Mouse (Mus musculus) hindbrain, embryonic 14.5 days (tissue): ENCODE results near the gene Gm38394. TPM values are rescaled to one million over a fixed set of nuclear protein-coding genes. Genes with fewer than 3 reads are reported as not detected.
"Not testable (repeated sequence)": the region's sequence is repeated elsewhere in the genome, so short reads cannot be mapped to it uniquely, and the experiment has no call there.

Experiments
- ATAC-seq: fragments of 200-750 bp; cut with Nextera tagmentation; 2 replicates; pipeline ENCODE4 v1.8.0; 2017; ENCODE audit warnings: moderate number of reproducible peaks, mild to moderate bottlenecking, moderate TSS enrichment, moderate library complexity; ENCODE audit not compliant: low FRiP score
- DNase-seq: peaks from one replicate; pipeline ENCODE4 v3.0.0-alpha.2; 2015; ENCODE audit warnings: low spot score
- H3K27ac ChIP-seq: fragments of 300-500 bp; sonication (generic); 2 replicates; pipeline ENCODE4 v1.5.1; 2014; ENCODE audit warnings: mild to moderate bottlenecking, moderate library complexity
- H3K27me3 ChIP-seq: fragments of 300-500 bp; sonication (generic); 2 replicates; pipeline ENCODE4 v1.6.1; 2014; ENCODE audit warnings: mild to moderate bottlenecking, low read length, mixed read lengths; ENCODE audit not compliant: control insufficient read depth, insufficient read depth
- H3K36me3 ChIP-seq: fragments of 300-500 bp; sonication (generic); replicated peaks from 2 replicates; pipeline ENCODE4 v1.6.1; 2014; ENCODE audit not compliant: control insufficient read depth, insufficient read depth
- H3K4me1 ChIP-seq: fragments of 300-500 bp; sonication (generic); replicated peaks from 2 replicates; pipeline ENCODE4 v1.6.1; 2014; ENCODE audit warnings: antibody characterized with exemption, low read length, mixed read lengths; ENCODE audit not compliant: control insufficient read depth, insufficient read depth
- H3K4me2 ChIP-seq: fragments of 300-500 bp; sonication (generic); replicated peaks from 2 replicates; pipeline ENCODE4 v1.6.1; 2014; ENCODE audit warnings: mild to moderate bottlenecking, moderate library complexity
- H3K4me3 ChIP-seq: fragments of 300-500 bp; sonication (generic); replicated peaks from 2 replicates; pipeline ENCODE4 v1.5.1; 2014; ENCODE audit warnings: mild to moderate bottlenecking, low read length
- H3K9ac ChIP-seq: fragments of 300-500 bp; sonication (generic); 2 replicates; pipeline ENCODE4 v1.6.1; 2014
- H3K9me3 ChIP-seq: fragments of 300-500 bp; sonication (generic); 2 replicates; pipeline ENCODE4 v1.6.1; 2016; ENCODE audit warnings: low read length; ENCODE audit not compliant: control insufficient read depth
- WGBS: fragments of 180-500 bp; shearing (Covaris S2); extraction: QIAGEN DNeasy Blood & Tissue Kit; methylation state at CpG from one replicate; pipeline ENCODE4 v1.1.7; 2014; 5-methylcytosine and 5-hydroxymethylcytosine counted together
- polyA plus RNA-seq: library from polyadenylated mRNA; unstranded; fragments of >200 nt; fragmentation: Nextera tagmentation; extraction: Ambion mirVana; gene quantifications from 2 replicates; pipeline ENCODE4 v1.2.1, GENCODE M21; 2014

Gm38394 gene
- polyA plus RNA-seq, 1 experiment from 2014 or later, result 5.6 TPM

DNA sequence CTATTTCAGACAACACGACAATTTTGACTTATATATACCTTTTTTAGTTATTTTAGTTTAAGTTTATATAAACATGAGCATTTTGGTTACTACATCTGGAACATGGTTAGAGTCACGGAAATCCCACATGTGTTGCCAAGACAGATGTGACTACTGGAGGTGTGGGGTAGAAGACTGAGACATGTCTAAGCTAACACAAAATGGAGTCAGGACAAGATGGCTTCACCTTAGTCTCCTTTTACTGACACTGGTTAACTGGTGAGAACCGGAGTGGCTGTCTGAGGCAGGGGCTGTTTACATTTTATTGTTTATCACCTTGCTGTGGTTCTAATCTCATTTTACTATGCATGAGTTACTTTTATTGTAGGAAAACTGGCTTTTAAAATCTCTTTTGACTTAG lies 7.5 kb upstream of the Gm38394 start:
- DNase-seq (no peak), ATAC-seq (no peak)
- no peaks in the 10 kb centered on the region for H3K36me3 ChIP-seq
- H3K9me3 ChIP-seq, result no peaks in the 10 kb centered on the region
- no peak overlapping the region for H3K27ac ChIP-seq
- H3K27me3 ChIP-seq, result no peaks in the 10 kb centered on the region
- WGBS, result 93% methylated on average over 3 of the region's 3 CpGs
- H3K4me3 ChIP-seq, result no peak overlapping the region
- H3K4me2 ChIP-seq, result no peak overlapping the region
- H3K4me1 ChIP-seq, result no peaks in the 10 kb centered on the region
- no peak overlapping the region for H3K9ac ChIP-seq

DNA sequence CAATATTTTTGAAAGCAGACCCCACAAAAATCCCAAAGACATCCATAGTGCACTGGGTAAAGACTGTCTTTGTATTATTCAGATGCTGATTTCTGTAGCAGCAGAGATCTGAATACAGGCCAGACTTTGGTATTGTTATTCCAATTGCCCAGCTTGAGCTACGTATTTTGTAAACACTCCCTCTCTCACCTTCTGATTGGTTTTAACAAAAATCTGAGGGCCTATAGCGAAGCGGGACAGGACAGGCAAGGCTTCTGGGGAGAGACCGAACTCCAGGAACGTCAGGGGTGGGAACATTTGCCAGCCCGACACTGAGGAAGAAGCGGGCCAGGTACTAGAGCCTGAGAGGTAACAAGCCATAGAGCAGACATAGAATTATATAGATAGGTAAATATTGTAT lies 6.6 kb upstream of the Gm38394 start:
- Histone ChIP-seq H3K4me1 (no peaks in the 10 kb centered on the region), H3K36me3 (no peaks in the 10 kb centered on the region), H3K9ac (no peak overlapping the region), H3K4me3 (no peak overlapping the region), H3K4me2 (no peak overlapping the region), H3K9me3 (no peaks in the 10 kb centered on the region), H3K27ac (no peak overlapping the region), H3K27me3 (no peaks in the 10 kb centered on the region)
- no peak for DNase-seq
- 27% methylated on average over 7 of the region's 7 CpGs for WGBS
- no peak for ATAC-seq

DNA sequence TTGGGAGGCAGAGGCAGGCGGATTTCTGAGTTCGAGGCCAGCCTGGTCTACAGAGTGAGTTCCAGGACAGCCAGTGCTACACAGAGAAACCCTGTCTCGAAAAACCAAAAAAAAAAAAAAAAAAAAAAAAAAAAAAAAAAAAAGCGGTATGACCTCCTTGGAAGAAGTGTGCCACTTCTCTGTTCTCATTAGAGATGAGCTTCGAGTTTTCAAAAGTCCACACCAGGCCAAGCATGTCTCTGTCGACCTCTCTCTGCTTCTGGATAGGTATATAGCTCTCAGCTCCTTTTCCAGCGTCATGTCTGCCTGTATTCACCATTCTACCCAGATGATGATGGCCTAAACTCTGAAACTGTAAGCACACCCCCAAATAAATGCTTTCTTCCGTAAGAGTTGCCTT lies 4.6 kb upstream of the Gm38394 start:
- H3K4me1 ChIP-seq, H3K27ac ChIP-seq, ATAC-seq, DNase-seq, H3K4me3 ChIP-seq, H3K4me2 ChIP-seq, H3K9me3 ChIP-seq, H3K9ac ChIP-seq, H3K36me3 ChIP-seq, H3K27me3 ChIP-seq: not testable (repeated sequence)
- WGBS, result 86% methylated on average over 6 of the region's 8 CpGs

DNA sequence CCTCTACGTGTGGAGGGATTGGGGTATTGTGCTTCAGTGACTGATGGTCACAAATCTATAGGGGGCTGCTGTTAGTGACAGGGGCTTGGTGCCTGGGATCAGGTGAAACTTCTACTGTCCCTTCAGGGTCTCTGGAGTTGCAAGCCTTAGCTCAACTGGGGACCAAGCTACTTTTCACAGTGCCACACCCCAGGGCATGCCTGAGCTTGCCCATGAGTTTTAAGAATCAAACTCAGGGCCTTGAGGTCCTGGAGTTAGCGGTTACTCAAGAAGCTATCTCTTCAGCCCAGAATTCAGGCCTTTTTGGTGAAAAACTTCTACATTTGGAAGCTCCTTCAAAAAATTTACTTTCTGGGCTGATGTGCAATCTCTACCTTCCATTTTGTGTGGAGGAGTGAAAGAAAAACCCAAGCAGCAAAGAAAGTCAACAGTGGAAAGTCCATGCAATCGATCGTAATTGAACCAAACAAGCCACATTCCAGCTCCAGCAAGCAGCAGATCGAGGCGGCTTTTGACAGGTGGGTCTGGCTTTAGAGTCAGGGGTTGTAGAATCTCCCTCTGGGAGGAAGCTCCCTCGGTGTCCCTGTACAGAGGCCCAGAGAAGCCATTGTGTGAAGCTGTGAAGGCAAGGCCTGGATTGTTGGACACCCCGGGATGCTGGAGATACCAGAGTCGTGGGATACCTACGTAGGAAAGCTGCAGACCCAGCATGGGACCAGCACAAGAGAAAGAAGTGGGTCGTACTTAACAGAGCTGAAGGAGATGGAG lies 3.3 kb upstream of the Gm38394 start:
- DNase-seq (no peak), ATAC-seq (no peak)
- no peak overlapping the region for H3K27ac ChIP-seq
- no peaks in the 10 kb centered on the region for H3K9me3 ChIP-seq
- peaks cover 5% of the 10 kb centered on the region for H3K36me3 ChIP-seq
- peaks cover 15% of the 10 kb centered on the region for H3K4me1 ChIP-seq
- WGBS, result 61% methylated on average over 11 of the region's 11 CpGs
- no peaks in the 10 kb centered on the region for H3K27me3 ChIP-seq
- no peak overlapping the region for H3K9ac ChIP-seq
- no peak overlapping the region for H3K4me3 ChIP-seq
- no peak overlapping the region for H3K4me2 ChIP-seq

DNA sequence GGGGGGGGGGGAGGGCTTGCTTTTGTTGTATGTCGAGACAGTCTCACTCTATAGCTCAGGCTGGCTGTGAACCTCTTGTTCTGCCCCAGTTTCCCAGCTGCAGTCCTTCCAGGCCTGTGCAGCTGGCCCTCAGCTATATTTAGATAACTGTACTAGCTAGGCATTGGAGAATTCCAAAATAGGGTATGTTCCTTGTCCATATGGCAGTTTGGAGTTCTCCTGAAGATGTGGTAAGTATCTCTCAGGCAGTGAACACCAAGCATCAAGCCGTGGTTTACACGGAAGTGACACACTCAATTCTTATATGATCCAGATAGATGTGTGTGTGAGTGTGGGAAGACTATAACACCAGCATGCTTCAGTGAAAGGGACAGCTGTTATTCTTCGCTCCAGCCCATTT lies 2.3 kb upstream of the Gm38394 start:
- Histone ChIP-seq H3K36me3 (peaks cover 13% of the 10 kb centered on the region), H3K27ac (no peak overlapping the region), H3K27me3 (no peaks in the 10 kb centered on the region), H3K4me1 (peaks cover 22% of the 10 kb centered on the region), H3K9me3 (no peaks in the 10 kb centered on the region), H3K4me3 (no peak overlapping the region), H3K4me2 (no peak overlapping the region), H3K9ac (no peak overlapping the region)
- 82% methylated on average over 4 of the region's 4 CpGs for WGBS
- no peak for ATAC-seq
- DNase-seq, result no peak

DNA sequence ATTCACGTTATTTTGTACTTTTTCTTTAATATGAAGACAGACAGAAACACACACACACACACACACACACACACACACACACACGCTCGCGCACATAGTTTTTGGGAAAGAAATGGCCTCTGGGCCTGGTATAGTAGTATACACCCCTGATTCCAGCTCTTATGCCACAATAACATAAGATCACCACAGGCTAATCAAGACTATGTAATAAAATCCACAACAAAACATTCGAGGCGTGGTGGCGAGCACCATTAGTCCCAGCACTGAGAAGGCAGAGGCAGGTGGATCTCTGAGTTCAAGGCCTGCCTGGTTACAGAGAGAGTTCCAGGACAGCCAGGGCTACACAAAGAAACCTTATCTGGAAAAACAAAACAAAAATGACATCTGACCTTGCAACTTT lies 1.8 kb upstream of the Gm38394 start:
- H3K4me3 ChIP-seq, result no peak overlapping the region
- H3K36me3 ChIP-seq, result peaks cover 18% of the 10 kb centered on the region
- 97% methylated on average over 7 of the region's 7 CpGs for WGBS
- H3K27ac ChIP-seq, result no peak overlapping the region
- no peak for ATAC-seq
- no peak overlapping the region for H3K4me2 ChIP-seq
- no peak for DNase-seq
- no peak overlapping the region for H3K9ac ChIP-seq
- H3K27me3 ChIP-seq, result no peaks in the 10 kb centered on the region
- peaks cover 27% of the 10 kb centered on the region for H3K4me1 ChIP-seq
- H3K9me3 ChIP-seq, result no peaks in the 10 kb centered on the region

DNA sequence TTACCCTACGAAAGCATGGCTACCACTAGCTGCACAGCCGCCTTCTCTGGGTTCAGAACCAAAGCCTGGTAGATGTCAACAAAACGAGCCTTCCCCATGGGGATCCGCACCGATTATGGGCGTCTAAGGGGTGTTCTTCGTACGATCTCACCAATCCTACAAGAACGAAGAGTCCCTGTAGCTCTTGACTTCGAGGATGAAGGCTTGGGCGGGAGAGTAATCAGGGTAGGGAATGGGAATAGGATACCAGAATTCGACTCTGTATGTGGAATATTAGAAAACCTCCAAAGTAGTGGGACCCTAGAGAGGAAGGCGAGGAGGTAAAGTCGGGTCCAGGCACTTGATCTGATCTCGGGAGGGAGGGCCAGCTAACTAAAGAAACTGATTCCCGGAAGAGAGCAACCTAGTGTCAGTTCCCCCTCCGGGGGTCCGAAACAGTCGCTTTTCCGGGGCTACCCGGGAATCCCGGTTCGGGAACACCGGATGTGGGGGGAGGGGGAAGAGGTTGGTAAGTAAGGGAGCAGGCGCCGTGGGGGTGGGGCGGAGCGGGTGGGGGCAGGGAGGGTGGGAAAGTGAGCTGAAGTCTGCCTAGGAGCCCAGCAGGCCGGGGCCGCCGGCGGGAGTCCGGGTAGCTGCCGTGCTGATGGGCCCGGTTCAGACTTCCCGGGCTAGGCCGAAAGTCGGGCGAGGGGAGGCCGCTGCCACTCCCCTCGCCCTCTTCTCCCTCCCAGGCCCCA lies 484 bp downstream of the Gm38394 start, which contains the start of gene Zbed6:
TSS of gene Zbed6 (minus strand) at position 420 of the 737 bp plus-strand sequence.
- peak within 1 kb of the TSS; percentile 89 for H3K27ac ChIP-seq
- peak within 1 kb of the TSS; percentile 82 for H3K9ac ChIP-seq
- no peaks in the 10 kb centered on the region for H3K27me3 ChIP-seq
- DNase-seq (peak; percentile 67), ATAC-seq (peak; percentile 82)
- H3K9me3 ChIP-seq, result no peaks in the 10 kb centered on the region
- 1% methylated on average over 36 of the region's 41 CpGs for WGBS
- H3K4me1 ChIP-seq, result peaks cover 49% of the 10 kb centered on the region
- H3K4me3 ChIP-seq, result peak within 1 kb of the TSS; percentile 74
- H3K36me3 ChIP-seq, result peaks cover 37% of the 10 kb centered on the region
- peak within 1 kb of the TSS; percentile 87 for H3K4me2 ChIP-seq

DNA sequence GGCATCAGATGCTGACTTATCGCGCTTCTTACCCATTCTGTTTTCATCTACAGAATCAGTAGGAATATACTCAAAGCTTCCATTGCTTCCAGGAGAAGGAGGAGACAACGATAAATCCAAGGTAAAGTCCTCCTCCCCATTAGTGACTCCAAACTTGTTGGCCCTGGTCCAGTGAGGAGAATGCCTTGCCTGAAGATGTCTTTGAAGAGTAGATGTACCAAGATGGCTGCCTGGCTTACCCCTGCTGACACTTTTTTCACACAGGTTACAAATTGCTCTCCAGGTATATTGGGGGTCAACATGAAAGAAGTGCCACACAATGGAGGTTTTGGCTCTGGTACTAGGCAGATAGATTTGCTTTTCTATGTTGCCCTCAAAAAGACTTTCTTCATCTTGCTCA lies 2.2 kb downstream of the Gm38394 start:
- Histone ChIP-seq H3K4me1 (peaks cover 50% of the 10 kb centered on the region), H3K36me3 (peaks cover 40% of the 10 kb centered on the region), H3K9me3 (no peaks in the 10 kb centered on the region), H3K4me2 (no peak overlapping the region), H3K9ac (no peak overlapping the region), H3K27ac (no peak overlapping the region), H3K4me3 (no peak overlapping the region), H3K27me3 (no peaks in the 10 kb centered on the region)
- WGBS, result 79% methylated on average over 3 of the region's 3 CpGs
- DNase-seq, result no peak
- ATAC-seq, result no peak

DNA sequence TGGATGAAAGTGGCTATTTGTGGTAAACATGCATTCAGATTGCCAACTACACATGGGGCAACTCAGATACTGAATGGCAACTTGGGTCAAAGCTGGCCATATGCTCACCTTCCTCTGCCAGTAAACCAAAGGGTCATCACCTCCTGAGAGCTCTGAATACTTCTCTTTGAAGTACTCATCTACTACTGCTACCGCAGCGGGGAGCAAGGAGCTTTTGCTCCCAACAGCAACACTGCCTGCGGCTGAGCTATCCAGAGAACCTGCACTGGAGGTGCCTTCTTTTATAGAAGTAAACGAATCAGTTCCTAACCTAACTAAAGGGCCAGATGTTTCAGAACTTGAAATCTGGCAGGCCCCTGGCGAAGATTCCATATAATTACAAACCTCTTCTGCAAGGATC lies 4.3 kb downstream of the Gm38394 start:
- Histone ChIP-seq H3K36me3 (peaks cover 49% of the 10 kb centered on the region), H3K4me1 (peaks cover 53% of the 10 kb centered on the region), H3K27me3 (no peaks in the 10 kb centered on the region), H3K4me3 (no peak overlapping the region), H3K9me3 (no peaks in the 10 kb centered on the region), H3K4me2 (no peak overlapping the region), H3K9ac (no peak overlapping the region), H3K27ac (no peak overlapping the region)
- 71% methylated on average over 5 of the region's 5 CpGs for WGBS
- ATAC-seq, result no peak
- no peak for DNase-seq
